Mouse (Mus musculus) G1E (cell line): ENCODE data around the gene Ampd2.

ENCODE experiments used
- CTCF ChIP-seq: IDR thresholded peaks from 2 replicates; pipeline ENCODE4 v1.5.1; 2012; ENCODE audit warnings: low read depth, low read length, inconsistent platforms, mixed read lengths
- GATA1 ChIP-seq: IDR thresholded peaks from 2 replicates; pipeline ENCODE4 v1.6.1; 2012; ENCODE audit warnings: borderline replicate concordance, low read length, inconsistent platforms, mixed read lengths
- GATA2 ChIP-seq: IDR thresholded peaks from 2 replicates; pipeline ENCODE4 v1.6.1; 2012; ENCODE audit warnings: low read depth, low read length, inconsistent platforms, borderline replicate concordance
- POLR2AphosphoS5 ChIP-seq: IDR thresholded peaks from 2 replicates; pipeline ENCODE4 v1.6.1; 2012; ENCODE audit warnings: low read depth, low read length, inconsistent platforms; ENCODE audit not compliant: insufficient replicate concordance
- TAL1 ChIP-seq: conservative IDR thresholded peaks from 2 replicates; pipeline ENCODE4 v1.6.1; 2012; ENCODE audit warnings: low read depth, low read length, inconsistent platforms, mixed read lengths

DNA sequence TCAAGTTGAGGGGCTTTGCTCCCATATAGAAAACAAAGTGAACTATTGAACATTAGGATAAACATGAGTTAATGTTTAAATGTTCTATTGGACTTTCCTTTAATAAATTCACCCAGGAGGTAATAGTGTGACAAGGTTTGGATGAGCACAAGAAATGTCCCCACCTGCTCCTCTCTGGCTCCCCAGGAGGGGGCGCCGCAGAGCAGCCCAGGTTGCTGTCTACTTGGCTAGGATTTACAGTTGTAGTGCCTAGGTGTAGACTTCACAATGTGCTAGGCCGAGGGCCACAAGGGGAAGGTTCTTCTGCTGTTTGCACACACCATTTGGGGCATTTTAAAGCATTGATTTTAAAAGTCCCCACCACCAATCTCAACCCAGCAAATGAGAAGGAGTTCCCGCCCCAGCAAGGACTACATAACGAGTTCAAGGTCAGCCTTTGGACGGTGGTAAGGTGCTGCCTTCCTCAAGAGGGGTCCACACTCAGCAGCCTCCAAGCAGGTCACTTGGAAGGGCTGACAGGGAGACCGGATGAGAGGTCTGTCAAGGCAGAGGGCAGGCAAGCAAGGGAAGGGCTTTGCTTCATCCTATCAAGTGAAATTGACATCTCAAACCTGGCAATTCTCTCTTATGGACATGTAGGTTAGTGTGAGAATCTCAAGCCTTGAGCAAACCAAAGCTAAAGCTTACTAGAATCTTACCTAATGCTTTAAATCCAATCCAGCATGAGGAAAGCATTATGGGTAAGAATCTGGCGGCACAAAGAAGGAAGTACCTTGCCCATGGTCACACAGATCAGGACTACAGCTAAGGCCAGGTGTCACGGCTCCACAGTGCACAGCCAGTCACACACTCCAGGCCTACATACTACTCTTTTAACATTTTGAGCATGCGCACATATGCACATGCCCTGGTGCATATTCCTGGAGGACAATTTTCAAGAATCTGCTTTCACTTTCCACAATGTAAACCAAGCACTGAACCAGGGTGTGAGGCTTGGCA is 15.9 kb downstream of the Ampd2 start:
- TF ChIP-seq CTCF, result peak; percentile 96
- no peak for TF ChIP-seq GATA2
- TF ChIP-seq GATA1, result no peak
- TF ChIP-seq TAL1, result no peak
- no peak for TF ChIP-seq POLR2AphosphoS5
